Mouse (Mus musculus) C2C12 (cell line): ENCODE results near the gene Bex4.

Experiments
- CEBPB ChIP-seq: IDR thresholded peaks from one replicate; pipeline ENCODE4 v1.6.1; 2011; ENCODE audit warnings: low read depth, mild to moderate bottlenecking, control low read depth, moderate library complexity
- CTCF ChIP-seq: IDR thresholded peaks from one replicate; pipeline ENCODE4 v1.5.1; 2011; ENCODE audit not compliant: control insufficient read depth, insufficient read depth, insufficient read length
- FOSL1 ChIP-seq: IDR thresholded peaks from one replicate; pipeline ENCODE4 v1.8.0; 2011; ENCODE audit warnings: mild to moderate bottlenecking, low read length; ENCODE audit not compliant: poor library complexity, insufficient read depth, severe bottlenecking
- MAX ChIP-seq: IDR thresholded peaks from one replicate; pipeline ENCODE4 v1.6.1; 2011; ENCODE audit warnings: mild to moderate bottlenecking, control low read depth
- MYOD1 ChIP-seq: IDR thresholded peaks from one replicate; pipeline ENCODE4 v1.6.1; 2011; ENCODE audit warnings: low read depth; ENCODE audit not compliant: control insufficient read depth, insufficient read length
- MYOG ChIP-seq: IDR thresholded peaks from one replicate; pipeline ENCODE4 v1.6.1; 2011; ENCODE audit not compliant: control insufficient read depth, insufficient read length; ENCODE audit errors: extremely low read depth
- USF1 ChIP-seq: IDR thresholded peaks from one replicate; pipeline ENCODE4 v1.6.1; 2011; ENCODE audit warnings: low read depth, mild to moderate bottlenecking, control low read depth, moderate library complexity

DNA sequence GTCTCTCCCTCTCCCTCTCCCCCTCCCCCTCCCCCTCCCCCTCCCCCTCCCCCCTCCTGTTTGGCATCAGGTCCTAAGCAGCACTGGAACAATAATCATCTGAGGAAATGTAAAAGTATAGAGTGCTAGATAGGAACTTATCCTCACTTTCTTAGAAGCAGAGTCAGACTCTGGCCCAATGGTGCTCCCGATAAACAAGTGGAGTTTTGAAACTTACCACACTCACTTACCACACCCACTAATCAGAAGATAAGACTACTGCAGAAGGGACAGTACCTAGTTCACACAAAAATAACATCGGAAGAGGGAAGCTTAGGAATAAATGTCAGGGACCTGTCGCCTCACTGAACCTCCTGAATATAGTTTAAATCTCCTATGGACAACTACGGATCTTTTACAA is 3.2 kb upstream of the Bex4 start:
- no peak for TF ChIP-seq CTCF
- TF ChIP-seq USF1 = no peak
- TF ChIP-seq MAX = no peak
- no peak for TF ChIP-seq MYOG
- TF ChIP-seq MYOD1 = no peak
- TF ChIP-seq CEBPB = no peak
- no peak for TF ChIP-seq FOSL1
